Mouse (Mus musculus): Measurements from ENCODE around the gene Itpkc. TPM values are rescaled to one million over a fixed set of nuclear protein-coding genes. Genes with fewer than 3 reads are reported as not detected.
A peak's percentile ranks its signal among the peaks of the same experiment; 100 is the strongest.

Gene Itpkc
- polyA plus RNA-seq, 1 experiment: 3.0 TPM

GRCm38 (mm10) chr7:27167475-27168094 is 60.9 kb downstream of the Itpkc start:
- Histone ChIP-seq H3K36me3 (replicated peaks; ENCODE audit: low read length) (peaks cover 75% of the 10 kb centered on the region), H3K9me3 (no peaks in the 10 kb centered on the region), H3K27me3 (replicated peaks) (no peaks in the 10 kb centered on the region), H3K4me1 (peaks cover 65% of the 10 kb centered on the region), H3K4me3 (replicated peaks) (peak overlapping the region; percentile 97)
- TF ChIP-seq FLI1 (IDR thresholded peaks at IDR 0.05; ENCODE audit: low read length) (no peak), GATA1 (IDR thresholded peaks at IDR 0.05; ENCODE audit: borderline replicate concordance, low read length) (no peak)

GRCm38 (mm10) chr7:27166614-27167474 is 61.6 kb downstream of the Itpkc start, which contains the start of gene Egln2:
TSS of gene Egln2 (minus strand) at chr7:27166802.
- H3K27me3 ChIP-seq (replicated peaks): no peaks in the 10 kb centered on the region
- no peaks in the 10 kb centered on the region for H3K9me3 ChIP-seq
- TF ChIP-seq FLI1 (IDR thresholded peaks at IDR 0.05; ENCODE audit: low read length) (no peak), GATA1 (IDR thresholded peaks at IDR 0.05; ENCODE audit: borderline replicate concordance, low read length) (no peak)
- H3K4me3 ChIP-seq (replicated peaks): peak within 1 kb of the TSS; percentile 97
- peaks cover 75% of the 10 kb centered on the region for H3K36me3 ChIP-seq (replicated peaks; ENCODE audit: low read length)
- peaks cover 68% of the 10 kb centered on the region for H3K4me1 ChIP-seq

GRCm38 (mm10) chr7:27166229-27166613 is 62.2 kb downstream of the Itpkc start:
- H3K9me3 ChIP-seq: no peaks in the 10 kb centered on the region
- H3K4me1 ChIP-seq: peaks cover 70% of the 10 kb centered on the region

GRCm38 (mm10) chr7:27165696-27166095 is 62.8 kb downstream of the Itpkc start:
- Histone ChIP-seq H3K36me3 (replicated peaks; ENCODE audit: low read length) (peaks cover 75% of the 10 kb centered on the region), H3K9me3 (no peaks in the 10 kb centered on the region), H3K4me3 (replicated peaks) (peak overlapping the region; percentile 97), H3K27me3 (replicated peaks) (no peaks in the 10 kb centered on the region), H3K4me1 (peaks cover 72% of the 10 kb centered on the region)
- TF ChIP-seq FLI1 (IDR thresholded peaks at IDR 0.05; ENCODE audit: low read length) (no peak), GATA1 (IDR thresholded peaks at IDR 0.05; ENCODE audit: borderline replicate concordance, low read length) (no peak)

More at GRCm38 (mm10) chr7:27166229-27166613, 62.2 kb downstream of the Itpkc start:
- peak overlapping the region; percentile 97 for H3K4me3 ChIP-seq (replicated peaks)
- peaks cover 75% of the 10 kb centered on the region for H3K36me3 ChIP-seq (replicated peaks; ENCODE audit: low read length)
- H3K27me3 ChIP-seq (replicated peaks): no peaks in the 10 kb centered on the region
- no peak for TF ChIP-seq GATA1 (IDR thresholded peaks at IDR 0.05; ENCODE audit: borderline replicate concordance, low read length)
- TF ChIP-seq FLI1 (IDR thresholded peaks at IDR 0.05; ENCODE audit: low read length): no peak

- Histone ChIP-seq H3K4me1 (peaks cover 75% of the 10 kb centered on the region), H3K4me3 (replicated peaks) (peak overlapping the region; percentile 97), H3K27me3 (replicated peaks) (no peaks in the 10 kb centered on the region), H3K9me3 (no peaks in the 10 kb centered on the region), H3K36me3 (replicated peaks; ENCODE audit: low read length) (peaks cover 75% of the 10 kb centered on the region)
- TF ChIP-seq FLI1 (IDR thresholded peaks at IDR 0.05; ENCODE audit: low read length) (no peak), GATA1 (IDR thresholded peaks at IDR 0.05; ENCODE audit: borderline replicate concordance, low read length) (no peak)
Measured at GRCm38 (mm10) chr7:27165007-27165655, 63.3 kb downstream of the Itpkc start.

- H3K27me3 ChIP-seq (replicated peaks): no peaks in the 10 kb centered on the region
- no peak for TF ChIP-seq FLI1 (IDR thresholded peaks at IDR 0.05; ENCODE audit: low read length)
- TF ChIP-seq GATA1 (IDR thresholded peaks at IDR 0.05; ENCODE audit: borderline replicate concordance, low read length): no peak
- H3K4me3 ChIP-seq (replicated peaks): peak overlapping the region; percentile 97
- H3K9me3 ChIP-seq: no peaks in the 10 kb centered on the region
- H3K36me3 ChIP-seq (replicated peaks; ENCODE audit: low read length): peaks cover 75% of the 10 kb centered on the region
- H3K4me1 ChIP-seq: peaks cover 83% of the 10 kb centered on the region
Measured at GRCm38 (mm10) chr7:27164112-27164947, 64.1 kb downstream of the Itpkc start.

GRCm38 (mm10) chr7:27163450-27163805 is 65.0 kb downstream of the Itpkc start:
- H3K4me1 ChIP-seq: peaks cover 84% of the 10 kb centered on the region
- no peak for TF ChIP-seq GATA1 (IDR thresholded peaks at IDR 0.05; ENCODE audit: borderline replicate concordance, low read length)
- TF ChIP-seq FLI1 (IDR thresholded peaks at IDR 0.05; ENCODE audit: low read length): no peak

GRCm38 (mm10) chr7:27162780-27163449 is 65.5 kb downstream of the Itpkc start:
- H3K36me3 ChIP-seq (replicated peaks; ENCODE audit: low read length): peaks cover 76% of the 10 kb centered on the region

More at GRCm38 (mm10) chr7:27163450-27163805, 65.0 kb downstream of the Itpkc start:
- H3K27me3 ChIP-seq (replicated peaks): no peaks in the 10 kb centered on the region
- H3K4me3 ChIP-seq (replicated peaks): peak overlapping the region; percentile 71
- H3K9me3 ChIP-seq: no peaks in the 10 kb centered on the region
- H3K36me3 ChIP-seq (replicated peaks; ENCODE audit: low read length): peaks cover 76% of the 10 kb centered on the region

More at GRCm38 (mm10) chr7:27162780-27163449, 65.5 kb downstream of the Itpkc start:
- H3K4me1 ChIP-seq: peaks cover 84% of the 10 kb centered on the region
- H3K9me3 ChIP-seq: no peaks in the 10 kb centered on the region
- peak overlapping the region; percentile 71 for H3K4me3 ChIP-seq (replicated peaks)
- TF ChIP-seq GATA1 (IDR thresholded peaks at IDR 0.05; ENCODE audit: borderline replicate concordance, low read length) (no peak), FLI1 (IDR thresholded peaks at IDR 0.05; ENCODE audit: low read length) (no peak)
- no peaks in the 10 kb centered on the region for H3K27me3 ChIP-seq (replicated peaks)

All from megakaryocyte, embryonic 14.5 days (primary cell).